Mouse (Mus musculus) bone marrow, adult 2 months (tissue): ENCODE results near the gene Hoxa13. TPM values are rescaled to one million over a fixed set of nuclear protein-coding genes. Genes with fewer than 3 reads are reported as not detected.

Source experiments
- H3K27ac ChIP-seq: fragments of 200-500 bp; 2 replicates; pipeline ENCODE4 v1.5.1; 2012; ENCODE audit warnings: low read depth, mild to moderate bottlenecking, control low read depth, inconsistent platforms, low read length; ENCODE audit not compliant: control insufficient read depth, poor library complexity, insufficient read depth
- H3K4me1 ChIP-seq: fragments of 200-500 bp; 2 replicates; pipeline ENCODE4 v1.6.1; 2011; ENCODE audit warnings: low read length; ENCODE audit not compliant: control insufficient read depth, insufficient read depth
- H3K4me3 ChIP-seq: fragments of 200-500 bp; replicated peaks from 2 replicates; pipeline ENCODE3; 2011; ENCODE audit warnings: mild to moderate bottlenecking, low read depth, low read length, control low read depth; ENCODE audit not compliant: control insufficient read depth
- CTCF ChIP-seq: fragments of 200-500 bp; IDR thresholded peaks from 2 replicates; pipeline ENCODE4 v1.5.1; 2011; ENCODE audit warnings: low read length, control low read depth; ENCODE audit not compliant: control insufficient read depth, insufficient read depth
- POLR2A ChIP-seq: fragments of 200-500 bp; IDR thresholded peaks from 2 replicates; pipeline ENCODE4 v1.6.1; 2011; ENCODE audit warnings: low read depth, mild to moderate bottlenecking, control low read depth, low read length, borderline replicate concordance; ENCODE audit not compliant: control insufficient read depth
- WGBS: fragments of 180-500 bp; shearing (Covaris S2); methylation state at CpG from one replicate; pipeline ENCODE4 v1.1.7; 2018; 5-methylcytosine and 5-hydroxymethylcytosine counted together
- polyA plus RNA-seq: library from polyadenylated mRNA; stranded (reverse); fragments of >200 nt; gene quantifications from 2 replicates; pipeline ENCODE4 v1.2.4, GENCODE M21; 2011; ENCODE audit warnings: low replicate concordance; ENCODE audit not compliant: missing spikeins, insufficient read depth, insufficient read length

The Hoxa13 gene
- polyA plus RNA-seq, 1 experiment: not detected

DNA sequence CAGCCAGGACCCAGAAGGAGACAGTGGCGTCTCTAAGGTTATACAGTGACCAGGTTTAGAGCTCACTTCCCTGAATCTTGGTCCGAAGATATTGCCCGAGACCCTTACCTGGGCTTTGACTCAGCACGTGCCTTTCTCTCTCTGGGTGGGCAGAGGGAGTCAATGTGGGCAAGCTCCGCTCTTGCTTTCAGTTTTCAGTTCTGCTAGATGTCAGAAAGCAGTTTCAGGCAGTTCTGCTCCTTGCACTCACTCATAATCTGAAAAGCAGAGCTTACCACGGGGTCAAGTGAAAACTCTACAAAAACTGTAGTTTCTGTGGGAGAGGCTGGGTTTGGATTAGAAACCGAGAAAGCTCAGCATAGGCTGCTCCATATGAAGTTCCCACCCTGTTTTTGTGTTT lies 31.6 kb upstream of the Hoxa13 start:
- Histone ChIP-seq H3K27ac (no peak overlapping the region), H3K4me3 (no peak overlapping the region), H3K4me1 (no peaks in the 10 kb centered on the region)
- 61% methylated on average over 7 of the region's 7 CpGs for WGBS
- no peak for TF ChIP-seq POLR2A
- TF ChIP-seq CTCF: no peak

DNA sequence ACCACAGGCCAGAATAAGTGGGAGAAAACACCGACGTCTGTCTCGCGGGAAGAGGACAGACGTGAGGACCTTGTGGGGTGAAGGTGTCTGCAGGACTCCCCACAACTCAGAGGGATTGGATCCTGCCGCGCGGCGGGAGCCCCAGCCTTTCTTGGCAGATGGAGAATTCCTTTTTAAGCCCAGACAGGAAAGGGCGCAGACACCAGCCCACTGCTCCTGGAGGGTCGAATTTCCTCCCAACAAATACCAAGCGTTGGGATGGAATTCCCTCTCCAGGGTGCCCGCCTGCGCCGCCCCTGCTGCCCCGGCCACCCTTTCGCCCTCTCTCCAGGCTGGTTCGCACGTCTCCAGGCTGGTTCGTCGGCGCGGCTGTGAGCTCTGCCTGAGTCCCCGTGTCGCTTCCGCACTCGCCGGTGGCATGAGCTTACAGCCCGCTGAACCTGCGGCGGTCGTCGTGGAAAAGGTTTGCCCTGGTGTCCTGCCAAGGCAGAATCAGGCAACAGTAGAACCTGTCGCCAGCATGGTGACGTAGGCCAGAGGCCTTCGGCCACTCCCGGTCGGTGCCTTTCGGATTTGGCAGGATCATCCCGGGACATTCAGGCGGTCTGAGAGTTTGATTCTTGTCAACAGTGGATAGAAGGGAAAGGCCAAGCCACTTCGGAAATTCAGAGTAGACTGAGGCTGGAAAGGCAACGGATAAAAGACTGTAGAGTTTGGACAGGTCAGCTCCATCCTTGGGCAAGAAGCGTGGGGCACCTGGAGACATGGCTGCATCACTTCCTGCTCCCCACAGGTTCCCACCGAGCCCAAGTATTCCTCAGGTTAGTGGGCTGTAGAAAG lies 30.6 kb upstream of the Hoxa13 start:
- no peak overlapping the region for H3K4me3 ChIP-seq
- no peak overlapping the region for H3K27ac ChIP-seq
- 11% methylated on average over 45 of the region's 45 CpGs for WGBS
- TF ChIP-seq POLR2A (no peak), CTCF (no peak)
- no peaks in the 10 kb centered on the region for H3K4me1 ChIP-seq

- TF ChIP-seq CTCF (no peak), POLR2A (no peak)
- no peaks in the 10 kb centered on the region for H3K4me1 ChIP-seq
- 13% methylated on average over 12 of the region's 12 CpGs for WGBS
Measured at GRCm38 (mm10) chr6:52290186-52290585, 29.5 kb upstream of the Hoxa13 start.

GRCm38 (mm10) chr6:52283896-52284295 lies 23.2 kb upstream of the Hoxa13 start:
- Histone ChIP-seq H3K4me3 (no peak overlapping the region), H3K4me1 (no peaks in the 10 kb centered on the region), H3K27ac (no peak overlapping the region)
- 89% methylated on average over 5 of the region's 5 CpGs for WGBS
- no peak for TF ChIP-seq CTCF
- no peak for TF ChIP-seq POLR2A

More at GRCm38 (mm10) chr6:52290186-52290585, 29.5 kb upstream of the Hoxa13 start:
- Histone ChIP-seq H3K4me3 (no peak overlapping the region), H3K27ac (no peak overlapping the region)

DNA sequence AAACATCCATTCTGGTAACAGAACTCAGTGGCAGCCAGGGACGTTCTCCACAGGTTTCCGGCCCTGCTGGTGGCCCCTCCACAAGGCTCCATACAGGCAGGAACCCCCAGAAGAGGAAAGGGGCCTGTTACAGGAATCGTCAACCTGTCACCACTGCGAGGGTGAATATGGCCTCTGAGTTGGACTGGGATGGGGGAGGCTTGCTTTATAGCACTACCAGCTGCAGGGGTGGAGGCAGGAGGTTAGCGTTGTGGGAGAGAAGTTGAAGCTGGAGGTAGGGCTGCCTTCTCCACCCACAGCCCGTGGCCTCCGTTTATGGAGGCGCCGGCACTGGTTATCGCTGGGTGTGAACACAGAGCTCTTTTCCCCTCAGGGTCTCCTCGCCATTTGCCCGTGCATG lies 20.4 kb upstream of the Hoxa13 start:
- no peaks in the 10 kb centered on the region for H3K4me1 ChIP-seq
- no peak overlapping the region for H3K27ac ChIP-seq
- TF ChIP-seq CTCF: no peak
- TF ChIP-seq POLR2A: no peak
- 27% methylated on average over 12 of the region's 12 CpGs for WGBS
- H3K4me3 ChIP-seq: no peak overlapping the region

GRCm38 (mm10) chr6:52276920-52277319 lies 16.2 kb upstream of the Hoxa13 start:
- no peaks in the 10 kb centered on the region for H3K4me1 ChIP-seq
- H3K27ac ChIP-seq: no peak overlapping the region
- TF ChIP-seq POLR2A (no peak), CTCF (no peak)
- H3K4me3 ChIP-seq: no peak overlapping the region
- WGBS: 35% methylated on average over 5 of the region's 5 CpGs

DNA sequence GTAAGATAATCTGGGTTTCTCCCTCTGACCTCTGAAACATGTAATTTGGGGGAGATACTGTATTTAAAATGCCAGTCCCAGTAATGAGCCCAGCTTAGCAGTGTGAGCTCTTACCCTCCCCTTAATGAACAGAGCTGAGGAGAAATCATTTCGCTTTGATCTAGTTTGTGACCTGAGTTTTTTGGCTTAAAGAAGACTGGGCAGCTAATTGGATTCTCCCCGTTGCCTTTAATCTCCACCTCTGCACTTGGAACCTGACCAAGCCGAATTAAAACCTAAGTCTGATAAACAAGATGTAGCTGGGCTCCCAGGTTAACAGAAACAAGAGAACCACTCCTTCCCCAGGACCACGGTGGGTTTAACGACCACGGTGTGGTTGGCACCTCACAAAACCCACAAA lies 15.7 kb upstream of the Hoxa13 start:
- no peaks in the 10 kb centered on the region for H3K4me1 ChIP-seq
- no peak overlapping the region for H3K27ac ChIP-seq
- TF ChIP-seq POLR2A (no peak), CTCF (no peak)
- H3K4me3 ChIP-seq: no peak overlapping the region
- 22% methylated on average over 6 of the region's 6 CpGs for WGBS

DNA sequence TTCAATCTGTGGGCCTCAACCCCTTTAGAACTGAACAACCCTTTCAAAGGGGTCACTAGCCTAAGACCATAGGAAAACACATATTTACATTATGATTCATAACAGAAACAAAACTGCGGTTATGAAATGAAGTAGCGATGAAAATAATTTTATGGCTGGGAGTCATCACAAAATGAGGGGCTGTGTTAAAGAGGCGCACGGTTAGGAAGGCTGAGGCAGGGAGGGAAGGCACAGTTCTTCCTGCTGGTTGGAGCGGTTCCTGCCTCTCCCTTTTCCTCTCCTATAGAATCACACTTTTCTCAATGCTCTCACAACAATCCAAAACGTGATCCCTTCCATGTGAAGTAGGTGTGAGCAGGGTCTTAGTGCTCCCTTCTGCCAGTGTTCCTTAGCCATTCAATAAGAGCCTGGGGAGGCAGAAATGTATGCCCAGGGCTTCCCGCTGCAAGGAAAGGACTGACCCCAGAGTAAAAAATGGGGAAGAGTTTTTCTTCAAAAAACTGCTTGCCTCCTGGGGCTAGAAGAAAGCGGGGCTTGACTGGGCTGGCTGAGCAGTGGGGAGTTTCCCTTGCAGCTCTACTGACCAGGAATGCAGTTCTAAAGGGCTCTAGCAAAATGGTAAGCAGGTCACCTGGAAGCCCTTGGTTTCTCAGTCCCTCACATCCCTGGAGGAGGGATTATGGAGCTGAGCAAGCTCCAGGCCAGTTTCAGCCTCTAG lies 15.0 kb upstream of the Hoxa13 start:
- Histone ChIP-seq H3K4me3 (no peak overlapping the region), H3K4me1 (no peaks in the 10 kb centered on the region), H3K27ac (no peak overlapping the region)
- TF ChIP-seq POLR2A (no peak), CTCF (no peak)
- 47% methylated on average over 8 of the region's 8 CpGs for WGBS

DNA sequence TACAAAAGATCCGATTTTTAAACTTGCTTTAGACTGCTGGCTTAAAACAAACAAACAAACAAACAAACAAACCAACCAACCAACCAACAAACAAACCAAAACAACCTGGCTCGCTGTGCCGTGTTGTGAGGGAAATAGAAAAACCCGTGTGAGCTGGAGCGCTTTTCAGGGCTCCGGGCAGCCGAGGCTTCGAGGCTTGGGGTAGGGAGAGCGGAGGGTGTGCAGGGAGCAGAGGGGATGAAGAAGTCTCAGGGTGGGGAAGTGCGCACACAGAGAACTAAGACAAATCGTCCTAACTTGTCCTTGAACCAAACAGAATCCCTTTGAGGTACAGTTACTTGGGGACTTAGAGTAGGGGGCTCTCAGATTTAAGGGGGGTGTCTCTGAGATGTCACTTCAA lies 13.9 kb upstream of the Hoxa13 start:
- 18% methylated on average over 11 of the region's 11 CpGs for WGBS
- H3K4me1 ChIP-seq: no peaks in the 10 kb centered on the region
- no peak overlapping the region for H3K27ac ChIP-seq
- TF ChIP-seq CTCF (no peak), POLR2A (no peak)
- H3K4me3 ChIP-seq: no peak overlapping the region
